Mouse (Mus musculus) MEL (cell line): Measurements from ENCODE around the gene Ceacam15. TPM values are rescaled to one million over a fixed set of nuclear protein-coding genes. Genes with fewer than 3 reads are reported as not detected.
A peak's percentile ranks its signal among the peaks of the same experiment; 100 is the strongest.

Source experiments
- DNase-seq: peaks from one replicate; pipeline ENCODE4 v3.0.0; 2011; ENCODE audit warnings: low read depth, low spot score
- H3K27ac ChIP-seq: 2 replicates; pipeline ENCODE4 v1.5.1; 2012; ENCODE audit warnings: low read depth, mild to moderate bottlenecking, control low read depth, low read length, moderate library complexity; ENCODE audit not compliant: control insufficient read depth
- H3K27me3 ChIP-seq, 2 experiments: fragments of 150-350 bp in 1 of 2; sonication (generic) in 1 of 2; 2 replicates each; pipeline ENCODE4 v1.6.1; 2012; ENCODE audit warnings: low read length in 2 of 2, mild to moderate bottlenecking in 2 of 2, improper control_type of control experiment in 1 of 2, moderate library complexity in 1 of 2; ENCODE audit not compliant: insufficient read depth in 2 of 2, control insufficient read depth in 1 of 2
- H3K36me3 ChIP-seq, 2 experiments: 2 replicates each; pipeline ENCODE4 v1.6.1; 2012 to 2014; ENCODE audit warnings: low read length in 2 of 2, improper control_type of control experiment in 1 of 2, inconsistent platforms in 1 of 2, mild to moderate bottlenecking in 1 of 2; ENCODE audit not compliant: insufficient read depth in 2 of 2, control insufficient read depth in 1 of 2
- H3K4me1 ChIP-seq, 2 experiments: fragments of 150-350 bp in 1 of 2; sonication (generic) in 1 of 2; 2 replicates each; pipeline ENCODE4 v1.6.1; 2012; ENCODE audit warnings: low read length in 2 of 2, improper control_type of control experiment in 1 of 2, mild to moderate bottlenecking in 1 of 2; ENCODE audit not compliant: insufficient read depth in 2 of 2, control insufficient read depth in 1 of 2
- H3K4me3 ChIP-seq, 2 experiments: fragments of 150-350 bp in 1 of 2; sonication (generic) in 1 of 2; 2 replicates each; pipeline ENCODE4 v1.5.1; 2012; ENCODE audit warnings: low read depth in 2 of 2, low read length in 2 of 2, mild to moderate bottlenecking in 2 of 2, moderate library complexity in 2 of 2, control low read depth in 1 of 2, improper control_type of control experiment in 1 of 2; ENCODE audit not compliant: control insufficient read depth in 1 of 2, insufficient read depth in 1 of 2
- H3K79me2 ChIP-seq: 2 replicates; pipeline ENCODE4 v1.6.1; 2012; ENCODE audit warnings: mild to moderate bottlenecking, low read length, moderate library complexity; ENCODE audit not compliant: control insufficient read depth, poor library complexity, insufficient read depth
- H3K9ac ChIP-seq: 2 replicates; pipeline ENCODE4 v1.6.1; 2012; ENCODE audit warnings: low read depth, mild to moderate bottlenecking, control low read depth, low read length, moderate library complexity; ENCODE audit not compliant: control insufficient read depth, poor library complexity, severe bottlenecking
- H3K9me3 ChIP-seq: fragments of 150-350 bp; sonication (generic); replicated peaks from 2 replicates; pipeline ENCODE4 v1.6.1; 2012; ENCODE audit warnings: mild to moderate bottlenecking, low read length, improper control_type of control experiment, moderate library complexity; ENCODE audit not compliant: insufficient read depth
- CHD2 ChIP-seq: IDR thresholded peaks from 2 replicates; pipeline ENCODE4 v1.6.1; 2011; ENCODE audit warnings: low read length, improper control_type of control experiment
- CTCF ChIP-seq, 3 experiments: IDR thresholded peaks in 2 of 3; conservative IDR thresholded peaks in 1 of 3; 2 replicates each; pipeline ENCODE4 v1.5.1; 2011 to 2012; ENCODE audit warnings: low read length in 3 of 3, low read depth in 2 of 3, mild to moderate bottlenecking in 2 of 3, improper control_type of control experiment in 1 of 3, inconsistent platforms in 1 of 3, mixed read lengths in 1 of 3, moderate library complexity in 1 of 3; ENCODE audit not compliant: control insufficient read depth in 1 of 3, insufficient read depth in 1 of 3, poor library complexity in 1 of 3, severe bottlenecking in 1 of 3
- EP300 ChIP-seq, 2 experiments: IDR thresholded peaks; 2 replicates each; pipeline ENCODE4 v1.6.1; 2011; ENCODE audit warnings: improper control_type of control experiment in 2 of 2, low read length in 2 of 2, low read depth in 1 of 2, mild to moderate bottlenecking in 1 of 2
- GABPA ChIP-seq: IDR thresholded peaks from 2 replicates; pipeline ENCODE4 v1.6.1; 2012; ENCODE audit warnings: low read depth, mild to moderate bottlenecking, inconsistent platforms, low read length, improper control_type of control experiment, moderate library complexity
- GATA1 ChIP-seq: IDR thresholded peaks from 2 replicates; pipeline ENCODE4 v1.6.1; 2011; ENCODE audit warnings: low read depth, low read length, improper control_type of control experiment
- HCFC1 ChIP-seq: IDR thresholded peaks from 2 replicates; pipeline ENCODE4 v1.6.1; 2012; ENCODE audit warnings: low read depth, mild to moderate bottlenecking, inconsistent platforms, low read length, improper control_type of control experiment, moderate library complexity
- MAZ ChIP-seq: IDR thresholded peaks from 2 replicates; pipeline ENCODE4 v1.6.1; 2012; ENCODE audit warnings: low read depth, mild to moderate bottlenecking, inconsistent platforms, low read length, improper control_type of control experiment
- MEF2A ChIP-seq: IDR thresholded peaks from 2 replicates; pipeline ENCODE4 v1.6.1; 2014; ENCODE audit warnings: low read depth, mild to moderate bottlenecking, inconsistent platforms, low read length, improper control_type of control experiment; ENCODE audit not compliant: poor library complexity, insufficient replicate concordance, severe bottlenecking; ENCODE audit errors: extremely low read depth
- MXI1 ChIP-seq: IDR thresholded peaks from 2 replicates; pipeline ENCODE4 v1.6.1; 2011; ENCODE audit warnings: mild to moderate bottlenecking, low read depth, low read length, improper control_type of control experiment
- NELFE ChIP-seq: IDR thresholded peaks from 2 replicates; pipeline ENCODE4 v1.6.1; 2011; ENCODE audit warnings: low read depth, low read length, improper control_type of control experiment
- NRF1 ChIP-seq: IDR thresholded peaks from 2 replicates; pipeline ENCODE4 v1.6.1; 2014; ENCODE audit warnings: low read depth, mild to moderate bottlenecking, inconsistent platforms, low read length, improper control_type of control experiment, moderate library complexity; ENCODE audit not compliant: poor library complexity, insufficient read depth, severe bottlenecking
- POLR2A ChIP-seq, 2 experiments: IDR thresholded peaks; 2 replicates each; pipeline ENCODE4 v1.6.1; 2011 to 2012; ENCODE audit warnings: low read length in 2 of 2, mild to moderate bottlenecking in 2 of 2, control low read depth in 1 of 2, improper control_type of control experiment in 1 of 2, low read depth in 1 of 2, moderate library complexity in 1 of 2; ENCODE audit not compliant: control insufficient read depth in 1 of 2, insufficient read depth in 1 of 2, poor library complexity in 1 of 2
- TAL1 ChIP-seq: IDR thresholded peaks from 2 replicates; pipeline ENCODE4 v1.6.1; 2012; ENCODE audit warnings: mild to moderate bottlenecking, inconsistent platforms, low read length, moderate library complexity, mixed read lengths
- ZKSCAN1 ChIP-seq: IDR thresholded peaks from 2 replicates; pipeline ENCODE4 v1.6.1; 2012; ENCODE audit warnings: low read depth, mild to moderate bottlenecking, inconsistent platforms, low read length, improper control_type of control experiment, moderate library complexity
- ZNF384 ChIP-seq: IDR thresholded peaks from 2 replicates; pipeline ENCODE4 v1.6.1; 2012; ENCODE audit warnings: low read depth, mild to moderate bottlenecking, inconsistent platforms, low read length, improper control_type of control experiment
- polyA plus RNA-seq, 2 experiments: library from polyadenylated mRNA; stranded (reverse) in 1 of 2; unstranded in 1 of 2; fragments of >175 nt in 1 of 2; fragments of >200 nt in 1 of 2; gene quantifications; 2 replicates each; pipeline versions ENCODE4 v1.2.1 to v1.2.4; 2012; ENCODE audit warnings: low replicate concordance in 2 of 2, low read depth in 1 of 2; ENCODE audit not compliant: insufficient read length in 2 of 2, insufficient read depth in 1 of 2, missing spikeins in 1 of 2
- total RNA-seq: library from RNA; depleted of rRNA; stranded (reverse); fragments of 300-350 nt; gene quantifications from 2 replicates; pipeline ENCODE4 v1.2.3, GENCODE M21; 2012

Ceacam15 gene
- total and polyA plus RNA-seq, 3 experiments = not detected

DNA sequence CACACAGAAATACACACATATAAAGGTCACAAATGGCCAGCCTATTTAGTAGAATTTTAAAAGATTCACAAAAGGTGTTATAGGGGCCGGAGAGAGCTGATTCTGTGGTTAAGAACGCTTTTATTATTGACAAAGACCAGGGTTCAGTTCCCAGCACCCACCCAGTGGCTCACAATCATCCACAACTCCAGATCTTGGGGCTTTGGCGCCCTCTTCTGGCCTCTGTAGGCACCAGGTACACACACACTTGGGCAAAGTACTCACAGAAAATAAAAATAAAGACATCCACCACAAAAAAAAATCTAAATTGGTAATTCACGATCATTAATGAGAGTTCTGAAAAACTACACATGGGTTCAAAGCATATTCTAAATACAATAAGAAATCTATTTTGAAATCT lies 43.6 kb downstream of the Ceacam15 start:
- no peak overlapping the region for H3K27ac ChIP-seq
- no peaks in the 10 kb centered on the region for H3K9me3 ChIP-seq
- peaks cover 0 to 3% of the 10 kb centered on the region in 2 experiments; a peak in 1 of 4 replicates for H3K36me3 ChIP-seq
- H3K79me2 ChIP-seq = no peaks in the 10 kb centered on the region
- peaks cover 0 to 3% of the 10 kb centered on the region in 2 experiments; a peak in 2 of 4 replicates for H3K4me1 ChIP-seq
- no peaks in the 10 kb centered on the region; a peak in 1 of 4 replicates for H3K27me3 ChIP-seq
- no peak overlapping the region for H3K4me3 ChIP-seq
- peak; percentile 37 for DNase-seq
- TF ChIP-seq ZNF384 = no peak
- TF ChIP-seq CTCF (IDR thresholded peaks at IDR 0.05 in 2 of 3, conservative IDR thresholded peaks at IDR 0.05 in 1 of 3; ENCODE audit: control insufficient read depth in 1 of 3, insufficient read depth in 1 of 3, low read depth in 2 of 3, low read length in 3 of 3, poor library complexity in 1 of 3, severe bottlenecking in 1 of 3) = peak; percentile 23 to 52 (median 40)
- no peak for TF ChIP-seq NELFE
- TF ChIP-seq MEF2A = no peak
- TF ChIP-seq GABPA = no peak
- H3K9ac ChIP-seq = no peak overlapping the region

DNA sequence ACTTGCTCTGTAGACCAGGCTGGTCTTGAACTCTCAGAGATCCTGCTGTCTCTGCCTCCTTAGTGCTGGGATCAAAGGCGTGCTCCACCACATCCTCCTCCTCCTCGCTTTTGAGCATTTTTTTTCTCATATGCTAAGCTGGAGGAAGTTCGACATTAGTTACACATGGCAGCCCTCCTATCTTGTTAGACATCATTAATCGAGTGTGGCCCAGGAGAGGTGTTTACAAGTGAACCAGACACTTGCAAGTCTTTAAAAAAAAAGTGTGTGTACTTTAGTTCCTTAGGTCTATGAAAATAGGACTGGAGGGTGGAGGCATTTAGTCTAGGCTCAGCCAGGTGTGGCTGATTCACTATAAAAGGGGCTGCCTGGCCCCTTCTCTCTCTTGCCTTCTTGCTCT lies 44.5 kb downstream of the Ceacam15 start:
- DNase-seq = peak; percentile 65
- no peaks in the 10 kb centered on the region; a peak in 1 of 4 replicates for H3K27me3 ChIP-seq
- TF ChIP-seq CHD2 (no peak), ZNF384 (peak; percentile 59), TAL1 (no peak), HCFC1 (0 out of 2 replicates have a peak, but pooled peaks have one; percentile 28), POLR2A (IDR thresholded peaks at IDR 0.05; ENCODE audit: control insufficient read depth in 1 of 2, insufficient read depth in 1 of 2, low read depth in 1 of 2, low read length in 2 of 2, poor library complexity in 1 of 2) (no peak), MXI1 (peak; percentile 42; the same call in 1 of the 2 replicates), MAZ (no peak), ZKSCAN1 (no peak), EP300 (IDR thresholded peaks at IDR 0.05; ENCODE audit: low read depth in 1 of 2, low read length in 2 of 2) (no peak), NRF1 (no peak), GATA1 (no peak)
- no peak overlapping the region for H3K27ac ChIP-seq
- no peaks in the 10 kb centered on the region for H3K9me3 ChIP-seq
- H3K4me3 ChIP-seq = no peak overlapping the region
- H3K36me3 ChIP-seq = peaks cover 0 to 3% of the 10 kb centered on the region in 2 experiments; a peak in 1 of 4 replicates
- H3K4me1 ChIP-seq = peaks cover 0 to 3% of the 10 kb centered on the region in 2 experiments; a peak in 2 of 4 replicates
- H3K79me2 ChIP-seq = no peaks in the 10 kb centered on the region
- H3K9ac ChIP-seq = no peak overlapping the region
